Mouse (Mus musculus): Measurements from ENCODE around the gene Traf3ip3.

DNA sequence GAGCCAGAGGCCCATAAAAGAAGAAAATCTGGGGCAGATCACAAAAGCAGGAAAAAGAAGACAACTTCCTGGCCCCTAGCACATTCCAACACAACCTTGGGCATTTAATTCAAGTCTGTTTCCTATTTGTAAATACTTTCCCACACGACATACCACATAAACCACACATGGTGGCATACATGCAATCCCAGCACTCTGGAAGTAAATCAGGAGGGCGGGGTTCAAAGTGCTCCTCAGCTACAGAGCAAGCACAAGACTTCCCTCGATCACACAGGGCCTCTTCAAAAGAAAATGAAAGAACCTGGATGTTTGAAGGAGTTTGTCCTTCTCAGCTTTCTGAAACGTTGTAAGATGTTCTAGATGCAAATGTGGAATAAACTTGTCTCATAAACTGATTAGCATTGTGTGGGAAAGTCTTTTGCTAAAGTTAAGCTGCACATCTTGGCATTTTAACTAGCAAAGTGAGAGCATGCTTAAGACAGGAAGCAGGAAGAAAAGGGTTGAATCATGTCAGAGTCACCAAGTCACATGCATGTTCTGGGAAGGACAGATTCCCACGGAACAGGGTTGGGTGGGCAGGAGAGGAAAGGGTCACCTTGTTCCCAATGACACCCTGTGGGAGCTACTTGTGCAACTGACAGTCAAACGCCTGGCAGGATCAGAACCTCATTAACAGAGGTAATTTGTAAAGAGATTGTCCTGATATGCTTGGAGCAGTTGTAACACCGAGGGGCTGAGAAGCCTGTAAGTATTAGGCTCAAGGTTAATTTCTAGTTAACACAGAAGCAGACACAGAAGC is 25.4 kb upstream of the Traf3ip3 start:
- TF ChIP-seq CTCF (IDR thresholded peaks at IDR 0.05; ENCODE audit: low read depth, low read length), result no peak
- TF ChIP-seq POLR2AphosphoS5 (IDR thresholded peaks at IDR 0.05; ENCODE audit: insufficient replicate concordance, low read depth, low read length), result no peak

All from G1E (cell line).